Mouse (Mus musculus): ENCODE data around the gene Vmn2r106. TPM values are rescaled to one million over a fixed set of nuclear protein-coding genes. Genes with fewer than 3 reads are reported as not detected.

The Vmn2r106 gene
- total and polyA plus RNA-seq, 3 experiments: not detected

DNA sequence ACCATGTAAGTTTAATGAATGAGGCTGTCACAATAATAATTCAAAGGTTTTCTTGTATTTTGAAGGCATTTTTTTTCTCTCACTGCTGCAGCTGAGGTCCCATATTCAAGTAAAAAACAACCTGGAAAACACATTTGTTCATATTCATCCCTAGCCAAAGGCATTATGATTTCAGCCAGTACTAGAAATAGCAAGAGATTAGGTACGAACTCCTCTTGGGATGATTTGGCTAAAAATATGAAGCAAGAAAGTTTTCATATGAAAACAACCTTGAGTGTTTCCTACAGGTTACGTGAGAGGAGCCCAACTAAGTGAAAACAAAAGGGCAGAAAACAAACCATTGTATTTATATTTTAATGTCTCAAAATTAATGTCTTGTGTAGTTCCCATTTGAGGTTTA, 50.4 kb downstream of the Vmn2r106 start, which contains the start of gene Vmn2r105:
TSS of gene Vmn2r105 (minus strand) at position 101 of the 400 bp plus-strand sequence.
- H3K4me3 ChIP-seq (replicated peaks in 1 of 3; ENCODE audit: low read depth in 2 of 3, low read length in 2 of 3, poor library complexity in 1 of 3): no peak within 1 kb of the TSS
- no peaks in the 10 kb centered on the region for H3K27me3 ChIP-seq (replicated peaks)
- no peak within 1 kb of the TSS for H3K27ac ChIP-seq (ENCODE audit: insufficient read depth, low read depth)
- no peak within 1 kb of the TSS for H3K4me2 ChIP-seq (ENCODE audit: insufficient read depth, low read depth, poor library complexity, severe bottlenecking)
- in situ Hi-C loops (cut with MboI; ENCODE audit: low pct_ligation_motif_present, low pct_unique_long_range_greater_than_20kb, low sequenced_read_pairs) (no loop called here), dilution Hi-C loops (cut with MboI; ENCODE audit: extremely low pct_ligation_motif_present, extremely low pct_unique_long_range_greater_than_20kb, low sequenced_read_pairs) (no loop called here)
- DNase-seq (ENCODE audit: extremely low read depth): no peak
- H3K36me3 ChIP-seq (replicated peaks in 1 of 2; ENCODE audit: control insufficient read depth in 1 of 2, insufficient read depth in 1 of 2, low read length in 1 of 2): no peaks in the 10 kb centered on the region
- no peaks in the 10 kb centered on the region for H3K79me2 ChIP-seq (replicated peaks; ENCODE audit: control insufficient read depth, extremely low read depth, insufficient read depth, poor library complexity, severe bottlenecking)
- no peaks in the 10 kb centered on the region for H3K4me1 ChIP-seq (ENCODE audit: control insufficient read depth in 1 of 2, insufficient read depth in 2 of 2)
- TF ChIP-seq JUN (IDR thresholded peaks at IDR 0.05; ENCODE audit: insufficient read depth, low read depth, low read length) (no peak), POLR2AphosphoS2 (IDR thresholded peaks at IDR 0.05; ENCODE audit: low read depth, low read length) (no peak), TCF12 (IDR thresholded peaks at IDR 0.05; ENCODE audit: low read depth, low read length) (no peak), CHD2 (IDR thresholded peaks at IDR 0.05; ENCODE audit: low read length) (no peak), MXI1 (IDR thresholded peaks at IDR 0.05; ENCODE audit: low read depth, low read length) (no peak), CHD1 (IDR thresholded peaks at IDR 0.05; ENCODE audit: low read depth, low read length) (no peak), ETS1 (conservative IDR thresholded peaks at IDR 0.05; ENCODE audit: low read depth, low read length) (no peak)
- H3K9me3 ChIP-seq (replicated peaks; ENCODE audit: low read length): no peaks in the 10 kb centered on the region
- no peak within 1 kb of the TSS for H3K9ac ChIP-seq (ENCODE audit: insufficient read depth, low read depth)

Other genes with a start within 250 kb of the Vmn2r106 start
- gene Vmn2r104, start 237.2 kb downstream of the Vmn2r106 start, total RNA-seq (2012; rRNA removed): not detected in 2 replicates
- not detected in 2 replicates for gene Vmn2r104, start 237.2 kb downstream of the Vmn2r106 start, total RNA-seq (2014; rRNA removed)
- gene Vmn2r104, start 237.2 kb downstream of the Vmn2r106 start, polyA plus RNA-seq (2012; ENCODE audit: insufficient read length, low read depth): not detected in 2 replicates
- gene Fpr-rs7, start 171.3 kb downstream of the Vmn2r106 start, total RNA-seq (2012; rRNA removed): not detected in 2 replicates
- gene Fpr-rs7, start 171.3 kb downstream of the Vmn2r106 start, total RNA-seq (2014; rRNA removed): not detected in 2 replicates
- not detected in 2 replicates for gene Fpr-rs7, start 171.3 kb downstream of the Vmn2r106 start, polyA plus RNA-seq (2012; ENCODE audit: insufficient read length, low read depth)
- gene Fpr-rs6, start 102.5 kb downstream of the Vmn2r106 start, total RNA-seq (2012; rRNA removed): not detected in 2 replicates
- gene Fpr-rs6, start 102.5 kb downstream of the Vmn2r106 start, total RNA-seq (2014; rRNA removed): not detected in 2 replicates
- gene Fpr-rs6, start 102.5 kb downstream of the Vmn2r106 start, polyA plus RNA-seq (2012; ENCODE audit: insufficient read length, low read depth): not detected in 2 replicates
- gene Vmn2r105, start 50.5 kb downstream of the Vmn2r106 start, total RNA-seq (2012; rRNA removed): not detected in 2 replicates
- gene Vmn2r105, start 50.5 kb downstream of the Vmn2r106 start, total RNA-seq (2014; rRNA removed): not detected in 2 replicates
- not detected in 2 replicates for gene Vmn2r105, start 50.5 kb downstream of the Vmn2r106 start, polyA plus RNA-seq (2012; ENCODE audit: insufficient read length, low read depth)
- not detected in 2 replicates for gene Vmn2r107, start 59.7 kb upstream of the Vmn2r106 start, total RNA-seq (2012; rRNA removed)
- not detected in 2 replicates for gene Vmn2r107, start 59.7 kb upstream of the Vmn2r106 start, total RNA-seq (2014; rRNA removed)
- not detected in 2 replicates for gene Vmn2r107, start 59.7 kb upstream of the Vmn2r106 start, polyA plus RNA-seq (2012; ENCODE audit: insufficient read length, low read depth)
- not detected in 2 replicates for gene Vmn1r224, start 128.6 kb upstream of the Vmn2r106 start, total RNA-seq (2012; rRNA removed)
- gene Vmn1r224, start 128.6 kb upstream of the Vmn2r106 start, total RNA-seq (2014; rRNA removed): not detected in 2 replicates
- not detected in 2 replicates for gene Vmn1r224, start 128.6 kb upstream of the Vmn2r106 start, polyA plus RNA-seq (2012; ENCODE audit: insufficient read length, low read depth)
- not detected in 2 replicates for gene Vmn2r108, start 195.8 kb upstream of the Vmn2r106 start, total RNA-seq (2012; rRNA removed)
- gene Vmn2r108, start 195.8 kb upstream of the Vmn2r106 start, total RNA-seq (2014; rRNA removed): not detected in 2 replicates
- gene Vmn2r108, start 195.8 kb upstream of the Vmn2r106 start, polyA plus RNA-seq (2012; ENCODE audit: insufficient read length, low read depth): not detected in 2 replicates
- gene Vmn1r225, start 212.6 kb upstream of the Vmn2r106 start, total RNA-seq (2012; rRNA removed): not detected in 2 replicates
- gene Vmn1r225, start 212.6 kb upstream of the Vmn2r106 start, total RNA-seq (2014; rRNA removed): not detected in 2 replicates
- gene Vmn1r225, start 212.6 kb upstream of the Vmn2r106 start, polyA plus RNA-seq (2012; ENCODE audit: insufficient read length, low read depth): not detected in 2 replicates

Measured in CH12.LX (cell line).